Mouse (Mus musculus) E14TG2a.4 (cell line): Measurements from ENCODE around the gene Rin2.

Source experiments
- CTCF ChIP-seq: conservative IDR thresholded peaks from 2 replicates; pipeline ENCODE4 v1.5.1; 2014; ENCODE audit warnings: low read length
- NANOG ChIP-seq: IDR thresholded peaks from 2 replicates; pipeline ENCODE4 v1.6.1; 2014; ENCODE audit warnings: borderline replicate concordance, low read length, mixed read lengths
- POU5F1 ChIP-seq: IDR thresholded peaks from 2 replicates; pipeline ENCODE4 v1.6.1; 2014; ENCODE audit warnings: low read length, borderline replicate concordance

GRCm38 (mm10) chr2:145670131-145670530, 4.9 kb upstream of the Rin2 start:
- no peak for TF ChIP-seq CTCF
- TF ChIP-seq NANOG = no peak
- TF ChIP-seq POU5F1 = no peak
